10 mouse cellular contexts compared by ENCODE assay signal in the genomic region with DNA sequence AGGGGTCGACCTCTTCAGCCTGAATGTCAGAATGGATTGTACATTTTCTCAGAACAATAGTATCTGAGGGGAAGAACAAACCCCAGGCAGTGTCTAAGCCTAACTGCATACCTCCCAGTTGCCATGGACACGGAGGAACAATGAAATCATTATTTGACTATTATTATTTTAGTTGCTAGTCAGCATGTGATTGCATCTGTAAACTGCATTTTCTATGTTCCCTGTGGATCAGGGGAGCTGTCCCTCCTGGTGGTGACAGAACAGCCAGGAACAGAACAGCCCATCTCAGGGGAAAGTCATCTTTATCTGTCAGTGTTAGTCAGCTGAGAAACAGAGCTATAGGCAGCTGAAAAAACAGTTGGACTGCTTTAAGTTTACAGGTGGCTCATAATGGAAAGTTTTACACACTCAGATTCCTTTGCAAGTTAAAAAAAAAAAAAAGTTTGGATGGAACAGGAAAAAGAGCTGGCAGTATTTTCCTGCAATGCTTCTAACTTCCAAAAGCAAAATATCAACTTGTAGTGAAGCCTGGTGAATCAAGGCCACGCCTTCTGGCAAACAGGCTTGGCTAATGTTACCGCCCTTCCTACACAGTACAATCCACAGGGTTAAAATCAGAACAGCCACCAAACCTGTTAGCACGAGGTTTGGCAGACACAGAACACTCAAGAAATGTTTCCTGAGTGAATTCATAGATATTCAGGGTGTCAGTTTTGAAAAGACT. TPM values are rescaled to one million over a fixed set of nuclear protein-coding genes. Genes with fewer than 3 reads are reported as not detected.
DNase-seq lines count a peak whose midpoint lies in the region; ATAC-seq and TF ChIP-seq lines count a peak whose summit lies in the region.
"Had no signal": no experiment of that assay in that cellular context is flagged by ENCODE, and none has a peak within 500 bp of the region (broad histone marks: within the 10 kb centered on the region; RNA-seq: fewer than 3 reads in every experiment).

No protein-coding gene starts in this region.

- H3K9ac ChIP-seq in lung, embryonic 14.5 days = no peak overlapping the region
- no peak overlapping the region for H3K9ac ChIP-seq in embryonic facial prominence, embryonic 14.5 days (ENCODE audit: low read depth, low read length)
- H3K9ac ChIP-seq in kidney, embryonic 15.5 days = no peak overlapping the region
- H3K9ac ChIP-seq: embryonic facial prominence, embryonic 13.5 days; liver, embryonic 14.5 days had no signal

- no peak for TF ChIP-seq CTCF in lung, embryonic 14.5 days (IDR thresholded peaks at IDR 0.05; ENCODE audit: low read depth)

- H3K27me3 ChIP-seq in lung, embryonic 14.5 days (ENCODE audit: insufficient read depth, low read length) = no peaks in the 10 kb centered on the region
- H3K27me3 ChIP-seq in embryonic facial prominence, embryonic 14.5 days (replicated peaks; ENCODE audit: control insufficient read depth, insufficient read depth, low read length) = no peaks in the 10 kb centered on the region
- peaks cover 7% of the 10 kb centered on the region; the same call in 1 of the 2 replicates for H3K27me3 ChIP-seq in hindbrain, embryonic 10.5 days (ENCODE audit: insufficient read depth, poor library complexity, severe bottlenecking)
- peaks cover 3% of the 10 kb centered on the region; the same call in 1 of the 2 replicates for H3K27me3 ChIP-seq in kidney, embryonic 15.5 days

- no peak overlapping the region for H3K4me2 ChIP-seq in lung, embryonic 14.5 days
- H3K4me2 ChIP-seq in embryonic facial prominence, embryonic 14.5 days (ENCODE audit: low read depth, low read length) = no peak overlapping the region
- H3K4me2 ChIP-seq in kidney, embryonic 15.5 days = no peak overlapping the region
- H3K4me2 ChIP-seq: embryonic facial prominence, embryonic 13.5 days had no signal

- H3K4me3 ChIP-seq in lung, embryonic 14.5 days (ENCODE audit: low read depth, low read length) = no peak overlapping the region
- H3K4me3 ChIP-seq in embryonic facial prominence, embryonic 14.5 days (ENCODE audit: low read depth, low read length) = no peak overlapping the region
- H3K4me3 ChIP-seq in hindbrain, embryonic 10.5 days = no peak overlapping the region
- no peak overlapping the region for H3K4me3 ChIP-seq in kidney, embryonic 15.5 days (replicated peaks)
- H3K4me3 ChIP-seq: embryonic facial prominence, embryonic 13.5 days had no signal

- ATAC-seq in lung, embryonic 14.5 days (ENCODE audit: insufficient read depth) = no peak
- peak; percentile 71 for ATAC-seq in embryonic facial prominence, embryonic 14.5 days (ENCODE audit: low read depth)
- ATAC-seq in kidney, embryonic 15.5 days (replicated peaks; ENCODE audit: low FRiP score) = no peak

- no peaks in the 10 kb centered on the region for H3K9me3 ChIP-seq in lung, embryonic 14.5 days (ENCODE audit: low read depth, low read length)
- no peaks in the 10 kb centered on the region for H3K9me3 ChIP-seq in embryonic facial prominence, embryonic 14.5 days (ENCODE audit: control insufficient read depth, low read length)
- no peaks in the 10 kb centered on the region for H3K9me3 ChIP-seq in hindbrain, embryonic 10.5 days
- H3K9me3 ChIP-seq in kidney, embryonic 15.5 days (replicated peaks) = no peaks in the 10 kb centered on the region
- H3K9me3 ChIP-seq: embryonic facial prominence, embryonic 13.5 days had no signal

- peak; percentile 23 for DNase-seq in lung, embryonic 14.5 days
- DNase-seq in lung, postnatal 4 days = no peak
- DNase-seq in embryonic facial prominence, embryonic 14.5 days (ENCODE audit: low spot score) = peak; percentile 62
- peak; percentile 43 for DNase-seq in hindbrain, embryonic 10.5 days (ENCODE audit: low spot score)
- DNase-seq in retina, embryonic 14.5 days (ENCODE audit: low spot score) = peak; percentile 72
- DNase-seq in urinary bladder, adult 18-20 months (ENCODE audit: low spot score in 2 of 2) = no peak
- DNase-seq in gastrocnemius, postnatal 14 days = no peak

- intact Hi-C loops in gastrocnemius, postnatal 14 days (cut with DNase I; ENCODE audit: low total_unique reads) = no loop called here

- H3K4me1 ChIP-seq in lung, embryonic 14.5 days (ENCODE audit: insufficient read depth) = no peaks in the 10 kb centered on the region
- H3K4me1 ChIP-seq in embryonic facial prominence, embryonic 14.5 days (ENCODE audit: control insufficient read depth, insufficient read depth, low read length) = no peaks in the 10 kb centered on the region
- peaks cover 16% of the 10 kb centered on the region for H3K4me1 ChIP-seq in hindbrain, embryonic 10.5 days (replicated peaks)
- H3K4me1 ChIP-seq in kidney, embryonic 15.5 days = no peaks in the 10 kb centered on the region

- 43% methylated on average over 5 of the region's 5 CpGs for WGBS in lung, embryonic 14.5 days
- 33% methylated on average over 5 of the region's 5 CpGs for WGBS in embryonic facial prominence, embryonic 14.5 days
- 23% methylated on average over 5 of the region's 5 CpGs for WGBS in hindbrain, embryonic 10.5 days
- WGBS in kidney, embryonic 15.5 days = 45% methylated on average over 5 of the region's 5 CpGs

- no peaks in the 10 kb centered on the region for H3K36me3 ChIP-seq in lung, embryonic 14.5 days (ENCODE audit: insufficient read depth)
- H3K36me3 ChIP-seq in embryonic facial prominence, embryonic 14.5 days (ENCODE audit: control insufficient read depth, insufficient read depth, low read length) = no peaks in the 10 kb centered on the region
- no peaks in the 10 kb centered on the region for H3K36me3 ChIP-seq in hindbrain, embryonic 10.5 days
- no peaks in the 10 kb centered on the region for H3K36me3 ChIP-seq in kidney, embryonic 15.5 days
- H3K36me3 ChIP-seq: embryonic facial prominence, embryonic 13.5 days had no signal

- no peak overlapping the region for H3K27ac ChIP-seq in lung, embryonic 14.5 days (ENCODE audit: low read depth)
- no peak overlapping the region for H3K27ac ChIP-seq in embryonic facial prominence, embryonic 14.5 days (replicated peaks; ENCODE audit: low read depth, low read length)
- H3K27ac ChIP-seq in hindbrain, embryonic 10.5 days = no peak overlapping the region
- no peak overlapping the region for H3K27ac ChIP-seq in kidney, embryonic 15.5 days
- H3K27ac ChIP-seq: embryonic facial prominence, embryonic 13.5 days; liver, embryonic 14.5 days had no signal

RNA-seq across cellular contexts. Expression of a gene that starts 17.6 kb away (rescaled TPM):
- polyA plus RNA-seq in lung, embryonic 14.5 days (2014; fragmentation: Nextera tagmentation; extraction: Ambion mirVana) = 0.13 and 0.14 TPM in 2 replicates
- 0.58 and 0.73 TPM in 2 replicates for polyA plus RNA-seq in embryonic facial prominence, embryonic 14.5 days (2014; fragmentation: Nextera tagmentation; extraction: Ambion mirVana)
- 1.3 and 3.3 TPM in 2 replicates for polyA plus RNA-seq in hindbrain, embryonic 10.5 days (2016; fragmentation: Nextera tagmentation; extraction: Ambion mirVana)
- 3.1 TPM in 2 replicates for polyA plus RNA-seq in kidney, embryonic 15.5 days (2015; fragmentation: Nextera tagmentation; extraction: Ambion mirVana)
- total RNA-seq in gastrocnemius, postnatal 14 days (2021) = under 1 TPM in 1 of 2 experiments, not detected in 1; 0.40 TPM

RNA-seq across cellular contexts. Expression of a gene that starts 50.6 kb away (rescaled TPM):
- polyA plus RNA-seq in lung, embryonic 14.5 days (2014; fragmentation: Nextera tagmentation; extraction: Ambion mirVana) = 87.5 and 94.3 TPM in 2 replicates
- 53.3 and 64.9 TPM in 2 replicates for polyA plus RNA-seq in embryonic facial prominence, embryonic 14.5 days (2014; fragmentation: Nextera tagmentation; extraction: Ambion mirVana)
- polyA plus RNA-seq in hindbrain, embryonic 10.5 days (2016; fragmentation: Nextera tagmentation; extraction: Ambion mirVana) = 54.8 and 75.7 TPM in 2 replicates
- polyA plus RNA-seq in kidney, embryonic 15.5 days (2015; fragmentation: Nextera tagmentation; extraction: Ambion mirVana) = 79.8 and 80.4 TPM in 2 replicates
- 10 to 100 TPM; 21.3 to 26.2 TPM for total RNA-seq in gastrocnemius, postnatal 14 days (2021)

RNA-seq across cellular contexts. Expression of a gene that starts 50.6 kb away (rescaled TPM):
- 9.5 and 10.7 TPM in 2 replicates for polyA plus RNA-seq in lung, embryonic 14.5 days (2014; fragmentation: Nextera tagmentation; extraction: Ambion mirVana)
- 6.9 and 8.7 TPM in 2 replicates for polyA plus RNA-seq in embryonic facial prominence, embryonic 14.5 days (2014; fragmentation: Nextera tagmentation; extraction: Ambion mirVana)
- 6.7 and 8.5 TPM in 2 replicates for polyA plus RNA-seq in hindbrain, embryonic 10.5 days (2016; fragmentation: Nextera tagmentation; extraction: Ambion mirVana)
- 12.1 and 13.6 TPM in 2 replicates for polyA plus RNA-seq in kidney, embryonic 15.5 days (2015; fragmentation: Nextera tagmentation; extraction: Ambion mirVana)
- 1 to 10 TPM; 3.7 to 4.3 TPM for total RNA-seq in gastrocnemius, postnatal 14 days (2021)

Comparison
In these comparisons a context has a peak if more than half of its experiments do, and no peak if none do; other contexts are left out.
1. DNase-seq: peak in lung, embryonic 14.5 days (single experiment), embryonic facial prominence, embryonic 14.5 days (single experiment), hindbrain, embryonic 10.5 days (single experiment) and retina, embryonic 14.5 days (single experiment); none in lung, postnatal 4 days (0 of 2), urinary bladder, adult 18-20 months (0 of 2) and gastrocnemius, postnatal 14 days (single experiment).